Mouse (Mus musculus): ENCODE results near the gene Sbf2. TPM values are rescaled to one million over a fixed set of nuclear protein-coding genes. Genes with fewer than 3 reads are reported as not detected.
"Not testable (repeated sequence)": the region's sequence is repeated elsewhere in the genome, so short reads cannot be mapped to it uniquely, and the experiment has no call there.

The Sbf2 gene
- polyA plus RNA-seq, 1 experiment from 2014 or later: 35.1 TPM

- Histone ChIP-seq H3K9me3 (0 out of 2 replicates have a peak, but pooled peaks cover 3% of the 10 kb centered on the region), H3K36me3 (no peaks in the 10 kb centered on the region), H3K4me2 (no peak overlapping the region), H3K27me3 (no peaks in the 10 kb centered on the region), H3K4me1 (replicated peaks) (no peaks in the 10 kb centered on the region), H3K9ac (replicated peaks) (no peak overlapping the region), H3K4me3 (replicated peaks) (no peak overlapping the region), H3K27ac (no peak overlapping the region)
- ATAC-seq (ENCODE audit: insufficient number of reproducible peaks, insufficient read depth, low FRiP score, low TSS enrichment, low read depth): no peak
- WGBS: 87% methylated on average over 1 of the region's 1 CpGs
Observed at GRCm38 (mm10) chr7:110498653-110499052, 116.1 kb downstream of the Sbf2 start.

- WGBS: 86% methylated on average over 5 of the region's 5 CpGs
- no peak overlapping the region for H3K4me2 ChIP-seq
- H3K9ac ChIP-seq (replicated peaks): no peak overlapping the region
- H3K27me3 ChIP-seq: no peaks in the 10 kb centered on the region
- no peaks in the 10 kb centered on the region for H3K36me3 ChIP-seq
- no peak for ATAC-seq (ENCODE audit: insufficient number of reproducible peaks, insufficient read depth, low FRiP score, low TSS enrichment, low read depth)
- H3K4me3 ChIP-seq (replicated peaks): no peak overlapping the region
- no peak overlapping the region for H3K27ac ChIP-seq
- no peaks in the 10 kb centered on the region for H3K4me1 ChIP-seq (replicated peaks)
- no peaks in the 10 kb centered on the region for H3K9me3 ChIP-seq
Observed at GRCm38 (mm10) chr7:110491038-110491437, 123.7 kb downstream of the Sbf2 start.

- Histone ChIP-seq H3K9ac (replicated peaks) (no peak overlapping the region), H3K4me1 (replicated peaks) (no peaks in the 10 kb centered on the region), H3K36me3 (peaks cover 5% of the 10 kb centered on the region; the same call in 1 of the 2 replicates), H3K4me3 (replicated peaks) (no peak overlapping the region), H3K4me2 (no peak overlapping the region), H3K27ac (no peak overlapping the region), H3K27me3 (no peaks in the 10 kb centered on the region), H3K9me3 (no peaks in the 10 kb centered on the region)
- no peak for ATAC-seq (ENCODE audit: insufficient number of reproducible peaks, insufficient read depth, low FRiP score, low TSS enrichment, low read depth)
- WGBS: 92% methylated on average over 5 of the region's 5 CpGs
Observed at GRCm38 (mm10) chr7:110485051-110485450, 129.7 kb downstream of the Sbf2 start.

- no peak overlapping the region for H3K4me3 ChIP-seq (replicated peaks)
- 70% methylated on average over 6 of the region's 6 CpGs for WGBS
- H3K27ac ChIP-seq: no peak overlapping the region
- no peaks in the 10 kb centered on the region for H3K27me3 ChIP-seq
- no peak for ATAC-seq (ENCODE audit: insufficient number of reproducible peaks, insufficient read depth, low FRiP score, low TSS enrichment, low read depth)
- no peak overlapping the region for H3K4me2 ChIP-seq
- no peaks in the 10 kb centered on the region for H3K36me3 ChIP-seq
- no peaks in the 10 kb centered on the region for H3K9me3 ChIP-seq
- H3K4me1 ChIP-seq (replicated peaks): peaks cover 4% of the 10 kb centered on the region; the same call in 1 of the 2 replicates
- H3K9ac ChIP-seq (replicated peaks): no peak overlapping the region
Observed at GRCm38 (mm10) chr7:110470987-110471386, 143.7 kb downstream of the Sbf2 start.

GRCm38 (mm10) chr7:110463471-110463870, 151.3 kb downstream of the Sbf2 start:
- H3K4me1 ChIP-seq (replicated peaks): no peaks in the 10 kb centered on the region
- no peak for ATAC-seq (ENCODE audit: insufficient number of reproducible peaks, insufficient read depth, low FRiP score, low TSS enrichment, low read depth)
- no peaks in the 10 kb centered on the region for H3K27me3 ChIP-seq
- no peak overlapping the region for H3K27ac ChIP-seq
- no peak overlapping the region for H3K4me2 ChIP-seq
- H3K9me3 ChIP-seq: no peaks in the 10 kb centered on the region
- H3K4me3 ChIP-seq (replicated peaks): no peak overlapping the region
- no peak overlapping the region for H3K9ac ChIP-seq (replicated peaks)
- 84% methylated on average over 5 of the region's 5 CpGs for WGBS
- H3K36me3 ChIP-seq: no peaks in the 10 kb centered on the region

- WGBS: 20% methylated on average over 4 of the region's 4 CpGs
- no peak overlapping the region for H3K4me3 ChIP-seq (replicated peaks)
- H3K27ac ChIP-seq: no peak overlapping the region
- no peak overlapping the region for H3K4me2 ChIP-seq
- H3K9me3 ChIP-seq: no peaks in the 10 kb centered on the region
- ATAC-seq (ENCODE audit: insufficient number of reproducible peaks, insufficient read depth, low FRiP score, low TSS enrichment, low read depth): no peak
- H3K9ac ChIP-seq (replicated peaks): no peak overlapping the region
- H3K4me1 ChIP-seq (replicated peaks): no peaks in the 10 kb centered on the region
- peaks cover 7% of the 10 kb centered on the region for H3K36me3 ChIP-seq
- H3K27me3 ChIP-seq: no peaks in the 10 kb centered on the region
Observed at GRCm38 (mm10) chr7:110432301-110432700, 182.4 kb downstream of the Sbf2 start.

GRCm38 (mm10) chr7:110416318-110416717, 198.4 kb downstream of the Sbf2 start:
- Histone ChIP-seq H3K9ac (replicated peaks) (no peak overlapping the region), H3K27me3 (no peaks in the 10 kb centered on the region), H3K9me3 (no peaks in the 10 kb centered on the region), H3K27ac (no peak overlapping the region), H3K4me2 (no peak overlapping the region), H3K4me3 (replicated peaks) (no peak overlapping the region), H3K4me1 (replicated peaks) (no peaks in the 10 kb centered on the region; the same call in 1 of the 2 replicates), H3K36me3 (peaks cover 13% of the 10 kb centered on the region; the same call in 1 of the 2 replicates)
- no peak for ATAC-seq (ENCODE audit: insufficient number of reproducible peaks, insufficient read depth, low FRiP score, low TSS enrichment, low read depth)
- 89% methylated on average over 1 of the region's 1 CpGs for WGBS

GRCm38 (mm10) chr7:110414276-110414675, 200.4 kb downstream of the Sbf2 start:
- Histone ChIP-seq H3K9ac (replicated peaks) (no peak overlapping the region), H3K27me3 (no peaks in the 10 kb centered on the region), H3K4me1 (replicated peaks) (no peaks in the 10 kb centered on the region; the same call in 1 of the 2 replicates), H3K36me3 (peaks cover 11% of the 10 kb centered on the region; the same call in 1 of the 2 replicates), H3K4me2 (no peak overlapping the region), H3K27ac (no peak overlapping the region), H3K4me3 (replicated peaks) (no peak overlapping the region), H3K9me3 (no peaks in the 10 kb centered on the region)
- no peak for ATAC-seq (ENCODE audit: insufficient number of reproducible peaks, insufficient read depth, low FRiP score, low TSS enrichment, low read depth)
- 80% methylated on average over 5 of the region's 5 CpGs for WGBS

GRCm38 (mm10) chr7:110402092-110402491, 212.6 kb downstream of the Sbf2 start:
- no peak for ATAC-seq (ENCODE audit: insufficient number of reproducible peaks, insufficient read depth, low FRiP score, low TSS enrichment, low read depth)
- Histone ChIP-seq H3K4me2 (no peak overlapping the region), H3K4me3 (replicated peaks) (no peak overlapping the region), H3K9ac (replicated peaks) (no peak overlapping the region), H3K27ac (no peak overlapping the region), H3K36me3 (peaks cover 22% of the 10 kb centered on the region), H3K4me1 (replicated peaks) (no peaks in the 10 kb centered on the region), H3K9me3 (no peaks in the 10 kb centered on the region), H3K27me3 (no peaks in the 10 kb centered on the region)
- WGBS: 77% methylated on average over 1 of the region's 1 CpGs

GRCm38 (mm10) chr7:110392576-110392975, 222.1 kb downstream of the Sbf2 start:
- no peaks in the 10 kb centered on the region for H3K4me1 ChIP-seq (replicated peaks)
- no peak overlapping the region for H3K4me2 ChIP-seq
- H3K9me3 ChIP-seq: no peaks in the 10 kb centered on the region
- H3K4me3 ChIP-seq (replicated peaks): no peak overlapping the region
- no peak overlapping the region for H3K27ac ChIP-seq
- no peak for ATAC-seq (ENCODE audit: insufficient number of reproducible peaks, insufficient read depth, low FRiP score, low TSS enrichment, low read depth)
- H3K27me3 ChIP-seq: no peaks in the 10 kb centered on the region
- WGBS: 87% methylated on average over 6 of the region's 6 CpGs
- no peak overlapping the region for H3K9ac ChIP-seq (replicated peaks)
- H3K36me3 ChIP-seq: peaks cover 5% of the 10 kb centered on the region

- Histone ChIP-seq H3K4me1 (replicated peaks) (no peaks in the 10 kb centered on the region), H3K4me2 (no peak overlapping the region), H3K27ac (no peak overlapping the region), H3K36me3 (no peaks in the 10 kb centered on the region), H3K4me3 (replicated peaks) (no peak overlapping the region), H3K9ac (replicated peaks) (no peak overlapping the region), H3K27me3 (no peaks in the 10 kb centered on the region), H3K9me3 (no peaks in the 10 kb centered on the region)
- 86% methylated on average over 2 of the region's 2 CpGs for WGBS
- ATAC-seq (ENCODE audit: insufficient number of reproducible peaks, insufficient read depth, low FRiP score, low TSS enrichment, low read depth): no peak
Observed at GRCm38 (mm10) chr7:110391632-110392031, 223.1 kb downstream of the Sbf2 start.

GRCm38 (mm10) chr7:110388889-110389288, 225.8 kb downstream of the Sbf2 start:
- not testable (repeated sequence) for H3K27me3 ChIP-seq; H3K27ac ChIP-seq; H3K4me2 ChIP-seq; H3K4me1 ChIP-seq (replicated peaks); H3K9me3 ChIP-seq; H3K36me3 ChIP-seq; H3K4me3 ChIP-seq (replicated peaks); ATAC-seq (ENCODE audit: insufficient number of reproducible peaks, insufficient read depth, low FRiP score, low TSS enrichment, low read depth); H3K9ac ChIP-seq (replicated peaks)
- WGBS: 84% methylated on average over 2 of the region's 2 CpGs

Measured in limb, embryonic 12.5 days (tissue).